Mouse (Mus musculus) splenic B cell, adult 2 months (primary cell): ENCODE measurements at regions not wholly inside any gene's neighbourhood (a gene's known extent, or its start where the extent isn't known, plus 50 kb on each side); places are given as distances from the start of the nearest gene placed in this dataset.
A peak's percentile ranks its signal among the peaks of the same experiment; 100 is the strongest.

Experiments used
- DNase-seq: peaks from one replicate; pipeline ENCODE4 v3.0.0-alpha.2; 2011; ENCODE audit warnings: low read depth, low spot score
- H3K27me3 ChIP-seq: 2 replicates; pipeline ENCODE4 v1.6.1; 2012; ENCODE audit warnings: mild to moderate bottlenecking, low read length, moderate library complexity, mixed read lengths; ENCODE audit not compliant: control insufficient read depth, poor library complexity, insufficient read depth, severe bottlenecking
- H3K36me3 ChIP-seq: 2 replicates; pipeline ENCODE4 v1.6.1; 2012; ENCODE audit warnings: mild to moderate bottlenecking, low read length, moderate library complexity, mixed read lengths; ENCODE audit not compliant: control insufficient read depth, poor library complexity, insufficient read depth, severe bottlenecking

GRCm38 (mm10) chr3:52881981-52882380, 135.1 kb downstream of the Cog6 start:
- H3K27me3 ChIP-seq: no peaks in the 10 kb centered on the region
- H3K36me3 ChIP-seq: no peaks in the 10 kb centered on the region
- no peak for DNase-seq

- DNase-seq: no peak
- Histone ChIP-seq H3K36me3 (no peaks in the 10 kb centered on the region), H3K27me3 (no peaks in the 10 kb centered on the region)
These were observed 135.9 kb downstream of the Cog6 start for GRCm38 (mm10) chr3:52881139-52881538.

- H3K27me3 ChIP-seq: no peaks in the 10 kb centered on the region
- no peak for DNase-seq
These were observed 137.3 kb downstream of the Cog6 start for GRCm38 (mm10) chr3:52879700-52880099.

GRCm38 (mm10) chr3:52878334-52878733, 138.7 kb downstream of the Cog6 start:
- H3K27me3 ChIP-seq: no peaks in the 10 kb centered on the region
- H3K36me3 ChIP-seq: no peaks in the 10 kb centered on the region
- DNase-seq: peak; percentile 13

More at GRCm38 (mm10) chr3:52879700-52880099, 137.3 kb downstream of the Cog6 start:
- H3K36me3 ChIP-seq: no peaks in the 10 kb centered on the region

- Histone ChIP-seq H3K36me3 (no peaks in the 10 kb centered on the region), H3K27me3 (no peaks in the 10 kb centered on the region)
- no peak for DNase-seq
These were observed 144.8 kb downstream of the Cog6 start for GRCm38 (mm10) chr3:52872260-52872659.

- no peaks in the 10 kb centered on the region for H3K36me3 ChIP-seq
- H3K27me3 ChIP-seq: no peaks in the 10 kb centered on the region
- DNase-seq: no peak
These were observed 153.7 kb downstream of the Cog6 start for GRCm38 (mm10) chr3:52863146-52863849.

- Histone ChIP-seq H3K36me3 (no peaks in the 10 kb centered on the region), H3K27me3 (no peaks in the 10 kb centered on the region)
- no peak for DNase-seq
These were observed 155.0 kb downstream of the Cog6 start for GRCm38 (mm10) chr3:52862026-52862425.

- Histone ChIP-seq H3K36me3 (no peaks in the 10 kb centered on the region), H3K27me3 (no peaks in the 10 kb centered on the region)
- no peak for DNase-seq
These were observed 155.5 kb downstream of the Cog6 start for GRCm38 (mm10) chr3:52861538-52861937.

GRCm38 (mm10) chr3:52859848-52860247, 157.2 kb downstream of the Cog6 start:
- DNase-seq: no peak
- no peaks in the 10 kb centered on the region for H3K36me3 ChIP-seq
- H3K27me3 ChIP-seq: no peaks in the 10 kb centered on the region

GRCm38 (mm10) chr3:52859266-52859825, 157.7 kb downstream of the Cog6 start:
- Histone ChIP-seq H3K27me3 (no peaks in the 10 kb centered on the region), H3K36me3 (no peaks in the 10 kb centered on the region)
- no peak for DNase-seq

- H3K27me3 ChIP-seq: no peaks in the 10 kb centered on the region
- no peak for DNase-seq
These were observed 158.8 kb downstream of the Cog6 start for GRCm38 (mm10) chr3:52858259-52858658.

GRCm38 (mm10) chr3:52857076-52857475, 160.0 kb downstream of the Cog6 start:
- DNase-seq: no peak

More at GRCm38 (mm10) chr3:52858259-52858658, 158.8 kb downstream of the Cog6 start:
- no peaks in the 10 kb centered on the region for H3K36me3 ChIP-seq

GRCm38 (mm10) chr3:52854560-52854959, 162.5 kb downstream of the Cog6 start:
- no peaks in the 10 kb centered on the region for H3K27me3 ChIP-seq
- no peak for DNase-seq
- H3K36me3 ChIP-seq: no peaks in the 10 kb centered on the region

More at GRCm38 (mm10) chr3:52857076-52857475, 160.0 kb downstream of the Cog6 start:
- no peaks in the 10 kb centered on the region for H3K36me3 ChIP-seq
- H3K27me3 ChIP-seq: no peaks in the 10 kb centered on the region

GRCm38 (mm10) chr3:52853126-52853525, 163.9 kb downstream of the Cog6 start:
- DNase-seq: no peak
- Histone ChIP-seq H3K36me3 (no peaks in the 10 kb centered on the region), H3K27me3 (no peaks in the 10 kb centered on the region)

GRCm38 (mm10) chr3:52845166-52845565, 171.9 kb downstream of the Cog6 start:
- no peaks in the 10 kb centered on the region for H3K27me3 ChIP-seq
- no peak for DNase-seq
- no peaks in the 10 kb centered on the region for H3K36me3 ChIP-seq
